Mouse (Mus musculus) C2C12 (cell line): ENCODE measurements around the gene Slc26a9. TPM values are rescaled to one million over a fixed set of nuclear protein-coding genes. Genes with fewer than 3 reads are reported as not detected.

Source experiments
- H3K27me3 ChIP-seq: one replicate; pipeline ENCODE4 v1.6.1; 2011; ENCODE audit not compliant: control insufficient read depth, insufficient read depth, insufficient read length
- H3K36me3 ChIP-seq: one replicate; pipeline ENCODE4 v1.6.1; 2011; ENCODE audit not compliant: control insufficient read depth, insufficient read depth
- H3K4me3 ChIP-seq: one replicate; pipeline ENCODE4 v1.5.1; 2011; ENCODE audit warnings: mild to moderate bottlenecking, control low read depth; ENCODE audit not compliant: poor library complexity, insufficient read depth, severe bottlenecking
- H3K79me2 ChIP-seq: one replicate; pipeline ENCODE4 v1.6.1; 2011; ENCODE audit not compliant: control insufficient read depth, insufficient read depth
- H3K79me3 ChIP-seq: one replicate; pipeline ENCODE4 v1.6.1; 2011; ENCODE audit warnings: low read depth, control low read depth
- H3ac ChIP-seq: one replicate; pipeline ENCODE3; 2011; ENCODE audit warnings: low read depth; ENCODE audit not compliant: control insufficient read depth, insufficient read length
- CEBPB ChIP-seq: IDR thresholded peaks from one replicate; pipeline ENCODE4 v1.6.1; 2011; ENCODE audit warnings: low read depth, mild to moderate bottlenecking, control low read depth, moderate library complexity
- CTCF ChIP-seq: IDR thresholded peaks from one replicate; pipeline ENCODE4 v1.5.1; 2011; ENCODE audit not compliant: control insufficient read depth, insufficient read depth, insufficient read length
- FOSL1 ChIP-seq: IDR thresholded peaks from one replicate; pipeline ENCODE4 v1.8.0; 2011; ENCODE audit warnings: mild to moderate bottlenecking, low read length; ENCODE audit not compliant: poor library complexity, insufficient read depth, severe bottlenecking
- MAX ChIP-seq: IDR thresholded peaks from one replicate; pipeline ENCODE4 v1.6.1; 2011; ENCODE audit warnings: mild to moderate bottlenecking, control low read depth
- MYOD1 ChIP-seq: IDR thresholded peaks from one replicate; pipeline ENCODE4 v1.6.1; 2011; ENCODE audit warnings: low read depth; ENCODE audit not compliant: control insufficient read depth, insufficient read length
- MYOG ChIP-seq: IDR thresholded peaks from one replicate; pipeline ENCODE4 v1.6.1; 2011; ENCODE audit not compliant: control insufficient read depth, insufficient read length; ENCODE audit errors: extremely low read depth
- USF1 ChIP-seq: IDR thresholded peaks from one replicate; pipeline ENCODE4 v1.6.1; 2011; ENCODE audit warnings: low read depth, mild to moderate bottlenecking, control low read depth, moderate library complexity
- polyA plus RNA-seq: library from polyadenylated mRNA; unstranded; fragments of >200 nt; fragmentation: generic; extraction: Trizol; gene quantifications from one replicate; pipeline ENCODE4 v1.2.1, GENCODE M21; 2012; ENCODE audit warnings: missing spikeins

Gene Slc26a9
- polyA plus RNA-seq, 1 experiment: not detected

- Histone ChIP-seq H3K79me3 (no peaks in the 10 kb centered on the region), H3K36me3 (no peaks in the 10 kb centered on the region), H3ac (no peak overlapping the region), H3K4me3 (no peak overlapping the region), H3K79me2 (no peaks in the 10 kb centered on the region), H3K27me3 (no peaks in the 10 kb centered on the region)
- no peak for TF ChIP-seq MYOG
- TF ChIP-seq MYOD1: no peak
- TF ChIP-seq USF1: no peak
- TF ChIP-seq FOSL1: no peak
- TF ChIP-seq CEBPB: no peak
Observed at GRCm38 (mm10) chr1:131759667-131760427, 16.0 kb downstream of the Slc26a9 start.

- Histone ChIP-seq H3K79me3 (no peaks in the 10 kb centered on the region), H3K4me3 (no peak overlapping the region), H3K27me3 (no peaks in the 10 kb centered on the region), H3ac (no peak overlapping the region), H3K36me3 (no peaks in the 10 kb centered on the region), H3K79me2 (no peaks in the 10 kb centered on the region)
- TF ChIP-seq MAX: no peak
- TF ChIP-seq MYOG: no peak
- TF ChIP-seq USF1: no peak
- TF ChIP-seq MYOD1: no peak
- no peak for TF ChIP-seq CTCF
- no peak for TF ChIP-seq CEBPB
- no peak for TF ChIP-seq FOSL1
Observed at GRCm38 (mm10) chr1:131760428-131760820, 16.6 kb downstream of the Slc26a9 start.

- H3K4me3 ChIP-seq: no peak overlapping the region
- TF ChIP-seq FOSL1: no peak
- TF ChIP-seq USF1: no peak
- no peak for TF ChIP-seq MYOD1
- no peak for TF ChIP-seq MYOG
- no peak for TF ChIP-seq CEBPB
- no peak for TF ChIP-seq MAX
- TF ChIP-seq CTCF: no peak
- no peaks in the 10 kb centered on the region for H3K36me3 ChIP-seq
- H3K79me3 ChIP-seq: no peaks in the 10 kb centered on the region
- no peaks in the 10 kb centered on the region for H3K27me3 ChIP-seq
- no peak overlapping the region for H3ac ChIP-seq
- H3K79me2 ChIP-seq: no peaks in the 10 kb centered on the region
Observed at GRCm38 (mm10) chr1:131761079-131761831, 17.4 kb downstream of the Slc26a9 start.

DNA sequence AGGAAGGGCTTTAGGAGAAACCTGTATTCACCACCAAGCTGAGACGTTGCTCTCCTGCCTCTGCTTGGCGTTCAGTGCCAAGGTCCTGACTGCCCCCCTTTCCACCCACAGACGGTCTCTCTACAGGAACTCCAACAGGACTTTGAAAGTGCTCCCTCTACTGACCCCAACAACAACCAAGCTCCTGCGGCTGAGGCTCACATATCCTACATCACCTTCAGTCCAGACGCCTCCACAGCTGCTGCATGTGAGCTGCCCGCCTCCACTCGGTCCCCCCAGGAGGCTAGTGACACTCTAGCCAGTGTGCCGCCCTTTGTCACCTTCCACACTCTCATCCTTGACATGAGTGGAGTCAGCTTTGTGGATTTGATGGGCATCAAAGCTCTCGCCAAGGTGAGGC is 19.9 kb downstream of the Slc26a9 start:
- Histone ChIP-seq H3K79me3 (no peaks in the 10 kb centered on the region), H3K27me3 (peaks cover 1% of the 10 kb centered on the region), H3K4me3 (no peak overlapping the region)

DNA sequence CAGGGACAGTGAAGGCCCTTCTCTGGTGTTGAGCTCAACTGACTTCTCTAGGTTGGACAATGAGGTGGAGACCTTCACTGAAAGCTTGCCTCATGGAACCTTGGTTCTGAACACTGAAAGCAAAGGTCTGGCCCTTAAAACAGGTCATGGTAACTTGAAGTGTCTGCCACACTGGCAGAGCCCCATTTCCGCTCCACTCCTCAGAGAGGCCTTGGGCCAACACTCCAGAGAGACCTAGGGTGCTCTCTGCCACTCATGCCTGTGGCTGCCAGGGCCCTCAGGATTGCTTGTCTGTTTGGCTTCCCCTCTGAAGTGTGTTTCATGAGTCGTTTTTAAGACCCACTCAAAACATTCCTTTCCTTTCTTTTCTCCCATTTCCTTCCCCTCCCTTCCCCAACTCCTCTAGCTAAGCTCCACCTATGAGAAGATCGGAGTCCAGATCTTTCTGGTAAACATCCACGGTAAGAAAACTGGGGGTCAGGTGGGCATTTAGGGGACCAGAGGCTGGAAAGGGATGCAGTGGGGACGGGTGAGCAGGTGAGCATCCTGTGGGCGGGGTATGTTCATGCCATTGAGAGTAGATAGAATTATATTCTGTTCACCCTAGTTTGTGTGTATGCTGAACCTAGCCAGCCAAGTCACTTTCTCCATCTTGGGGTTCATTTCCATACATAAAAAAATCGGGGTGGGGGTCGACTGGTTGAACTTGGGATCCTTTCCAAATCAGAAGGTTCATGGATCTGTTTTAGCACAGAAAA is 20.9 kb downstream of the Slc26a9 start:
- Histone ChIP-seq H3K27me3 (peaks cover 10% of the 10 kb centered on the region), H3ac (no peak overlapping the region), H3K36me3 (no peaks in the 10 kb centered on the region), H3K4me3 (no peak overlapping the region), H3K79me3 (no peaks in the 10 kb centered on the region), H3K79me2 (no peaks in the 10 kb centered on the region)
- TF ChIP-seq CTCF (no peak), USF1 (no peak), MAX (no peak), FOSL1 (no peak), CEBPB (no peak), MYOD1 (no peak), MYOG (no peak)

More for the DNA sequence above, 19.9 kb downstream of the Slc26a9 start:
- H3K79me2 ChIP-seq: no peaks in the 10 kb centered on the region
- H3ac ChIP-seq: no peak overlapping the region
- TF ChIP-seq FOSL1 (no peak), MYOD1 (no peak), CEBPB (no peak), CTCF (no peak), MYOG (no peak), MAX (no peak), USF1 (no peak)
- no peaks in the 10 kb centered on the region for H3K36me3 ChIP-seq
